Mouse (Mus musculus) hindbrain, embryonic 15.5 days (tissue): Measurements from ENCODE around the gene Vmn1r219. TPM values are rescaled to one million over a fixed set of nuclear protein-coding genes. Genes with fewer than 3 reads are reported as not detected.

ENCODE experiments used
- polyA plus RNA-seq: library from polyadenylated mRNA; unstranded; fragments of >200 nt; fragmentation: Nextera tagmentation; extraction: Ambion mirVana; gene quantifications from 2 replicates; pipeline ENCODE4 v1.2.1, GENCODE M21; 2015

Vmn1r219 gene
- polyA plus RNA-seq, 1 experiment from 2014 or later = not detected

Other genes starting within 250 kb of the Vmn1r219 start
- gene Vmn1r213, start 151.7 kb upstream of the Vmn1r219 start, polyA plus RNA-seq = not detected in 2 replicates
- gene Vmn1r214, start 128.9 kb upstream of the Vmn1r219 start, polyA plus RNA-seq = not detected in 2 replicates
- not detected in 2 replicates for gene Vmn1r215, start 91.3 kb upstream of the Vmn1r219 start, polyA plus RNA-seq
- not detected in 2 replicates for gene Vmn1r217, start 41.1 kb upstream of the Vmn1r219 start, polyA plus RNA-seq
- not detected in 2 replicates for gene Vmn1r218, start 26.2 kb upstream of the Vmn1r219 start, polyA plus RNA-seq
- gene Vmn1r220, start 28.7 kb downstream of the Vmn1r219 start, polyA plus RNA-seq = not detected in 2 replicates
- gene Vmn1r221, start 54.8 kb downstream of the Vmn1r219 start, polyA plus RNA-seq = not detected in 2 replicates
- gene Vmn1r222, start 76.6 kb downstream of the Vmn1r219 start, polyA plus RNA-seq = not detected in 2 replicates
- not detected in 2 replicates for gene Vmn1r223, start 87.8 kb downstream of the Vmn1r219 start, polyA plus RNA-seq
- 42.8 and 46.5 TPM in 2 replicates for gene Zfp322a, start 209.9 kb downstream of the Vmn1r219 start, polyA plus RNA-seq